Mouse (Mus musculus) thymus, postnatal 10 days (tissue): ENCODE data around the gene Icos.

Source experiments
- DNase-seq, 2 experiments: peaks; one replicate each; pipeline ENCODE4 v3.0.0; 2021; ENCODE audit warnings: low spot score in 2 of 2

The Icos gene

GRCm38 (mm10) chr1:60961080-60961479, 16.6 kb upstream of the Icos start:
- DNase-seq = peak in 1 of 2 experiments; percentile 71

- no peak for DNase-seq
Observed at GRCm38 (mm10) chr1:60962095-60962494, 15.6 kb upstream of the Icos start.

- DNase-seq = no peak
Observed at GRCm38 (mm10) chr1:60967521-60967920, 10.2 kb upstream of the Icos start.

- DNase-seq = no peak
Observed at GRCm38 (mm10) chr1:60970846-60971245, 6.9 kb upstream of the Icos start.

- DNase-seq = no peak
Observed at GRCm38 (mm10) chr1:60974221-60974620, 3.5 kb upstream of the Icos start.

- no peak for DNase-seq
Observed at GRCm38 (mm10) chr1:60975646-60976294, 2.0 kb upstream of the Icos start.

DNA sequence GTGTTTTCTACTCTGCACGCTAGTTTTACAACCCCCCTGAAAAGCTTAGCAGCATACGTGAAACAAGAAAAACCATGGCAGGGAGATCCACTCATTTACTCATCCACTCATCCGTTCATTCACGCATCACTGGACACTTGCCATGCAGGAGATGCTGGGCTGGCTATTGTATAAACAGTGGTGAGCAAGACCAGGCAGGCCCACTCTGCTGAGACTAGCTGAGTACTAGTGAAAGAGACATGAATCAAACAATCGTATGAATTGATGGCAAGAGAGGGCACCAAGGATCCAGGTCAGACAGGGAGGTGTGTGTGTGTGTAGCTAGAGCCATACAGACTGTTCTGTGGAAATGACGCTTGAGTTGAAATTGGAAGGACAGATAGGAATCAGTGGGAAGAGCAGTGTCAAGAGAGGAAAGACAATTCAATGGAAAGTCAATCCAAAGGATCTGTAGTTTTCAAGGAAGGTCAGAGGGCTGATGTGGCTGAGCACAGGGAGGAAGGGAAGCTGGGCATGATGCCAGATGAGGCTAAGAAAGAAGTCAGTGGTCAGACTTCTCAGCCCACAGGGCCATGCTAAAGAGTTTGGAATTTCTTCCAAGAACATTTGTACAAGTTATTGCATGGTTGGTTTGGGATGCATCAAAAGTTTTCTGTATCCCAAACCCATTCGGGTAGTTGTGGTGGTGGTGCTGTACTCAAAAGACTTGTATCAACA, 1.6 kb downstream of the Icos start:
- DNase-seq = no peak

- no peak for DNase-seq
Observed at GRCm38 (mm10) chr1:60979843-60980235, 2.1 kb downstream of the Icos start.

- no peak for DNase-seq
Observed at GRCm38 (mm10) chr1:60985075-60985474, 7.3 kb downstream of the Icos start.

DNA sequence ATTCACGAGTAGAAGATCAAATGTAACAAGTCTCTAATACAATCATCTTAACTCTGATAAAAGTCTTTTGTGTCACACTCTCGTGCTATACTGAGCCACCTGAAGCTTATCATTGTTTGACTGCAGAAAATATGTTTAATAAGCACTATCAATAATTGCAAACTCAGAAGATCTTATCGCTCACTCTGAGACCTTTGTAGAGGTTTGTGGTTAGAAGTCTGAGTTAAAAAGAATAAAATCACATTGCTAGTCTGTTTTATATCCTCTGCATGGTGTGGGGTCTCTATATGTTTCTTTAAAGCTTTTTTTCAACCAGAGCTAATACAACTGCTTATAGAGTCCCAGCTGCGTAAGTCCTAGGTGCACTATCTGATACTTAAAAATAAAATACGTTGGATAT, 8.4 kb downstream of the Icos start:
- DNase-seq = no peak

GRCm38 (mm10) chr1:60989086-60989485, 11.4 kb downstream of the Icos start:
- no peak for DNase-seq

DNA sequence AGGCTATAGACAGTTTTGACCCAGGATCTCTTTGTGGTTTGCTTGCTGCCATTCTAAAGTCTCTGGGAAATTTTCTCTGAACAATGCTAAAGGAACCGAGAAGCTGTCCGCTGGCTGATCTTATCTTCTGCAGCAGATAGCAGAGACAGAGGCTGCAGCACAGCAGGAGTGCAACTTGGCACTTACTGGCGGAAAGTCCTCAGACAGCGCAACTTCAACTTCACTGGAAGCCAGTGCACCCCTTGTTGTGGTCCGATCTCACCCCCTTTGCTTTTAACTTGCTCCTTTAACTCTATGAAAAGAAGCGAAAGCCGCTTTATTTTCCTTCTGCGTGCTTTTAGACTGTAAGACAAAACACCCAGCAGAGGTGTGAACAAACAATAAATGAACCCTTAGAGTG, 12.6 kb downstream of the Icos start:
- DNase-seq = peak in 1 of 2 experiments; percentile 18

DNA sequence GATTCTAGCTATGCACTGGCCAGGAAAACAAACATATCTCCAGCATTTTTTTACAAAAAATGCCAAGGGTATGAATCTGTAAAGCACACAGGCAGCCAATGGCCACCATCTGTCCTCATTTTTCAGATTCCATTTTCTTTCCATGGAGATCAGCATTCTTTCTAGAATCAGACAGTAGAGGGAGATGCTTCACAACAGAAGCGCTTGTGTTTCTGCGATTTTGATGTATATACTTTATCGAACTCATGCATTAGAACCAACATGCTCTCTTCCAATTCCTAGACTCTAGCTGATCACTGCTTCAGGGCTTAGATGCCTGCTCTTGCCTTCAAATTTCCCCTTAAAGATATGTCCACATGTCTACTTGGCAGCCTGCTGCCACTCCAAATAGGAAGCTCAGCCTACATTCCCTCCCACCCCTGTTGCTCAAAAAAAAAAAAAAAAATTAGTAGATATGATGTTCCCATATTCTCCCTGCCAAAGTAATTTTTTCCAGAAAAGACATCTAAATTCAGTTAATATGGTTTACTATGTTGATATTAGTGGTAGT, 20.4 kb downstream of the Icos start:
- DNase-seq = no peak

GRCm38 (mm10) chr1:60998689-60999088, 21.0 kb downstream of the Icos start:
- no peak for DNase-seq

DNA sequence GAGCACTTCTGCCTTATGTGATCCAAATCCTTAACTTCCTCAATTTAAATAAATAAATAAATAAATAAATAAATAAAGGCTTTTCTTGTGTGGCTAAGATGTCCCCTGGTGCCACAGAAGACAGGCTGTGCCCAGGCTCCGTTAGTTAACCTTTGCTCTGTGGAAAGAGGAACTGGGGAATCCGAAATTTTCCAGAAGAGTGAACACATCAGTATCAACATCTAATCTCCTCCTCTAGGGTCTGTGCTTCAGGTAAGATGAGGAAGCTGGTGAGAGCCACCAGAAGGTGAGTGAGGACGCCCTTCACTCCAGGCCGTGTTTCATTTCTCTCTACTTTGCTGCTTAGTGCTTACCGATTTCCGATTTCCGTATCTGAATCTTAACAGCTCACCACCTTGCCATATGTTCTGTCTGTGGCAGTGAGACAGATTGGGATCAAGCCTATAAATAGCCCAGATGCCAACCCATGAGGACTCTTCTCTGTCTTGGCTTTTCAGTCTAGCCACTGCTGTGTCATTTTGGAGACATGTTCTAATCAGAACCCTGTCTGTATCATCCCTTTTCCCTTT, 24.1 kb downstream of the Icos start:
- no peak for DNase-seq

DNA sequence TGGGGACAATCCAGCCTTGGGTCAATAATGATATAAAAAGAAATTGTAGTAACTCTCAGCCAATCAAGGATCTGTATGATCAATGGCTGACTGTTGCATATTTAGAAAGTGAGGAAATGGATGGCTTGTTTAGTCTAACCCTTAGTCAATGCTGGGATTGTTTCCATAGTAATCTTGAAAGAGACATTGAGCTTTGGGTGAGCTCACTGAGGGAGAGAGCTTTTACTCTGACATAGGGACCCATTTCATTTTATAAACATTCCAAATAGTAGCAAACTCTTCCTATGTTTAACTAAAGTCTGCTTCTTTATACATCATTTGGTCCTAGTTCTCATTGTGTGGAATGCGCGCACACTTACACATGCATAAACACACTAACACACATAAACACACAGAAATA, 28.5 kb downstream of the Icos start:
- no peak for DNase-seq

GRCm38 (mm10) chr1:61007516-61007915, 29.8 kb downstream of the Icos start:
- no peak for DNase-seq

DNA sequence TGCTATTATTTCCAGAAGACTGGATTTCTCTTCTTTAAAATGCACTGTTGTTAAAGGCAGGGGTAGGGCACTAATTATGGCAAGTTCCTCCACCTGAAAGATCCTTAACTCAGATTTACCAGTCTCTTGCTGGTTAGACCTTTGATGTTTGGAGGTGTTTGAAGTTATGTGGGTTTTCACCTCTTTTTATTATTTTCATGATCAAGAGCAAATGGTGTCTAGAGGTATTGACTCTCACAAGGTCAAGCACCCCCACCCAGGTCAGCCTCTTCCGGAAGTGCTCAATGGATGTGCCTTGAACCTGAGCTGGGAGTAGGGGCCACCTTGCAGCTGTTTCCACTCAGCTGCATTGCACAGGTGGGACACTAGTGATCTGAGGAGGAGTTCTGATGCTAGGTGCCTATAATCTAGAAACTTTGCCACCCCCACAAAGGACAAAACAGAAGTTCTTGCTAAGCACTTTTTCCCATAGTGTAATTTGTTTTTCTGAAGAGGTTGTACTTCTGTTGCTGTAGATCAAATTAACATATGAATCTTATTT, 38.9 kb downstream of the Icos start:
- DNase-seq = peak; percentile 13 to 15

- no peak for DNase-seq
Observed at GRCm38 (mm10) chr1:61026712-61027111, 49.0 kb downstream of the Icos start.

DNA sequence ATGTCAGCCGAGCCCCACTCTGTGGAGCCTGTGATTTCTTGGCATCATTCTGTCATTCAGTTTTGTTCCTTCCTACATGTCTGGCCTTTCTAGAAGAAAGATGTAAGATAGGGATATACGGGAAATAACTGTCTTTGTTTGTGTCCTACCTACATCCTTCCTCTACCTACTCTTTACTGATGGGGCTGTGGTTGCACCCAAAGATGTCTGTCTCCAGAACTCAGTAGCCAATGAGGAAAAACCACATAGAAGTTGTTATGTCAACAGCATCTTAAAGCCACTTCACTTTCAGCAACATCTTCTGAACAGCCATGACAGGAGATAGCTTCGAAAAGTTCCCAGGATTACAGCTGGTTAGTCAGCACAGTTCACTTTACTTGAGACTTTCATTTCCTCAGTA, 49.8 kb downstream of the Icos start:
- no peak for DNase-seq

- no peak for DNase-seq
Observed at GRCm38 (mm10) chr1:61029919-61030318, 52.2 kb downstream of the Icos start.

DNA sequence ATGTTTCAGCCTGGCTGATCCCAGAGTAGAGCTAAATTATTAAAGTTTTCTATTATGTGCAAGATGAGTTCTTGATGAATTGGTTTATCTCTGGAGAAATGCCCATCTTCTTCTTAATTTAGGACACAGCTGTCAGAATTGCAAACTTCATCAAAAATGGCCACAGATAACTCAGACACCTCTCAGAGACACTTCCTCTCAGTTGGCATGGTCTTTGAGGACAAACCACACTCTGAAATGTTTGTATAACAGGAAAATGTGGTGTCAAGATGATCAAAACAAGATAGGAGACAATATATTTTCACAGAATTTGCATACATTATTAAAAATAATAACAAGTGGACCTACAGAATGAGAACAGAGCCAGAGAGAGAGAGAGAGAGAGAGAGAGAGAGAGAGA, 52.8 kb downstream of the Icos start:
- DNase-seq = no peak

DNA sequence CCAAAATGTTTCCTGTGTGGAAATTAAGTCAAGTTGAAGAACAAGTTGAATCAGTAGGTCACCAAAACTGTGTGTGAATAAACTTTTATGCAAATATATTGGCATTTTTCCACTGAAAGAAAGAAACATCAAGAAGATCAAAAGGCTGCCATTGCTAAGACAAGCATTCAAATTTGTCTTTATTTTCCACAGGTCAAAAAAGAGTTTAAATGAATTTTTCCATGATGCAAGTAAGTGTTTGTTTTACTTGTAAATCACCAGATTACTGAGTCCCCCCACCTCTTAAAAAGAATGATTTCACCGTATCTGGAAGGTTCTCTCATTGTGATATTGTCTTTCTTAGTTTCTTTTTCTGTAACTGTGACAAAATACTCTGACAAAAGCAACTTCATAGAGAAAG, 57.5 kb downstream of the Icos start:
- DNase-seq = no peak
